Comparison of ENCODE assay signal across 9 mouse cellular contexts in the genomic region with DNA sequence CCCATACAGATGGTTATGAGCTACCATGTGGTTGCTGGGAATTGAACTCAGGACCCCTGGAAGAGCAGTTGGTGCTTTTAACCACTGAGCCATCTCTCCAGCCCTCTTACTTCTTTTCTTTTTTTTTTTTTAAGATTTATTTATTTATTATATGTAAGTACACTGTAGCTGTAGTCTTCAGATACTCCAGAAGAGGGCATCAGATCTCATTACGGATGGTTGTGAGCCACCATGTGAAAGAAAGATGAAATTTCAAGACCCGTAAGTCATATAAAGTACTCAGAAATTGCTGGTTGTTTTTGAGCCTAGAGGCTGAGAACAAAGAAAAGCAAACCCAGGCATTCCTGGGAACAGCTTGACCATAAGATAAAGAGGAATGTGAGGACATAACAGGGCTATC. TPM values are rescaled to one million over a fixed set of nuclear protein-coding genes. Genes with fewer than 3 reads are reported as not detected.
"Had no signal": no experiment of that assay in that cellular context is flagged by ENCODE, and none has a peak within 500 bp of the region (broad histone marks: within the 10 kb centered on the region; RNA-seq: fewer than 3 reads in every experiment).

No protein-coding gene starts in this region.

RNA-seq across cellular contexts. Expression of gene Trim43a, which starts 19.2 kb away (rescaled TPM):
- total RNA-seq: megakaryocyte progenitor cell, adult 5-6 weeks had no signal
- polyA plus RNA-seq: lung, postnatal 0 days; macrophage; midbrain, embryonic 11.5 days; myocyte; neural tube, embryonic 11.5 days; small intestine, adult 2 months; stomach, embryonic 14.5 days; stomach, embryonic 16.5 days had no signal
